Mouse (Mus musculus): ENCODE results near the gene Irak2. TPM values are rescaled to one million over a fixed set of nuclear protein-coding genes. Genes with fewer than 3 reads are reported as not detected.

Gene Irak2
- polyA plus RNA-seq, 1 experiment: 21.3 TPM

- Histone ChIP-seq H3K4me3 (ENCODE audit: insufficient read depth, low read length) (no peak overlapping the region), H3K27ac (ENCODE audit: insufficient read depth, low read length) (no peak overlapping the region), H3K4me1 (ENCODE audit: control insufficient read depth, insufficient read depth, low read length) (no peaks in the 10 kb centered on the region)
- no peak for TF ChIP-seq CTCF (IDR thresholded peaks at IDR 0.05; ENCODE audit: borderline replicate concordance, insufficient read depth, low read length)
These were observed 15.3 kb downstream of the Irak2 start for GRCm38 (mm10) chr6:113653551-113653950.

GRCm38 (mm10) chr6:113654102-113654501, 15.8 kb downstream of the Irak2 start:
- no peak overlapping the region for H3K4me3 ChIP-seq (ENCODE audit: insufficient read depth, low read length)
- H3K4me1 ChIP-seq (ENCODE audit: control insufficient read depth, insufficient read depth, low read length): no peaks in the 10 kb centered on the region

GRCm38 (mm10) chr6:113654753-113655397, 16.6 kb downstream of the Irak2 start:
- Histone ChIP-seq H3K27ac (ENCODE audit: insufficient read depth, low read length) (no peak overlapping the region), H3K4me1 (ENCODE audit: control insufficient read depth, insufficient read depth, low read length) (no peaks in the 10 kb centered on the region), H3K4me3 (ENCODE audit: insufficient read depth, low read length) (no peak overlapping the region)
- TF ChIP-seq CTCF (IDR thresholded peaks at IDR 0.05; ENCODE audit: borderline replicate concordance, insufficient read depth, low read length) (no peak), POLR2A (IDR thresholded peaks at IDR 0.05; ENCODE audit: low read depth, low read length) (no peak)

More at GRCm38 (mm10) chr6:113654102-113654501, 15.8 kb downstream of the Irak2 start:
- no peak overlapping the region for H3K27ac ChIP-seq (ENCODE audit: insufficient read depth, low read length)
- no peak for TF ChIP-seq POLR2A (IDR thresholded peaks at IDR 0.05; ENCODE audit: low read depth, low read length)
- TF ChIP-seq CTCF (IDR thresholded peaks at IDR 0.05; ENCODE audit: borderline replicate concordance, insufficient read depth, low read length): no peak

- Histone ChIP-seq H3K4me3 (ENCODE audit: insufficient read depth, low read length) (no peak overlapping the region), H3K4me1 (ENCODE audit: control insufficient read depth, insufficient read depth, low read length) (no peaks in the 10 kb centered on the region), H3K27ac (ENCODE audit: insufficient read depth, low read length) (no peak overlapping the region)
- TF ChIP-seq POLR2A (IDR thresholded peaks at IDR 0.05; ENCODE audit: low read depth, low read length) (no peak), CTCF (IDR thresholded peaks at IDR 0.05; ENCODE audit: borderline replicate concordance, insufficient read depth, low read length) (no peak)
These were observed 17.2 kb downstream of the Irak2 start for GRCm38 (mm10) chr6:113655475-113655874.

GRCm38 (mm10) chr6:113656847-113657246, 18.6 kb downstream of the Irak2 start:
- Histone ChIP-seq H3K4me3 (ENCODE audit: insufficient read depth, low read length) (no peak overlapping the region), H3K27ac (ENCODE audit: insufficient read depth, low read length) (no peak overlapping the region), H3K4me1 (ENCODE audit: control insufficient read depth, insufficient read depth, low read length) (no peaks in the 10 kb centered on the region)
- TF ChIP-seq POLR2A (IDR thresholded peaks at IDR 0.05; ENCODE audit: low read depth, low read length): no peak
- TF ChIP-seq CTCF (IDR thresholded peaks at IDR 0.05; ENCODE audit: borderline replicate concordance, insufficient read depth, low read length): no peak

GRCm38 (mm10) chr6:113658226-113658625, 20.0 kb downstream of the Irak2 start:
- H3K4me1 ChIP-seq (ENCODE audit: control insufficient read depth, insufficient read depth, low read length): no peaks in the 10 kb centered on the region
- no peak overlapping the region for H3K27ac ChIP-seq (ENCODE audit: insufficient read depth, low read length)
- H3K4me3 ChIP-seq (ENCODE audit: insufficient read depth, low read length): no peak overlapping the region
- TF ChIP-seq CTCF (IDR thresholded peaks at IDR 0.05; ENCODE audit: borderline replicate concordance, insufficient read depth, low read length) (no peak), POLR2A (IDR thresholded peaks at IDR 0.05; ENCODE audit: low read depth, low read length) (no peak)

- Histone ChIP-seq H3K4me3 (ENCODE audit: insufficient read depth, low read length) (no peak overlapping the region), H3K27ac (ENCODE audit: insufficient read depth, low read length) (no peak overlapping the region), H3K4me1 (ENCODE audit: control insufficient read depth, insufficient read depth, low read length) (no peaks in the 10 kb centered on the region)
- no peak for TF ChIP-seq POLR2A (IDR thresholded peaks at IDR 0.05; ENCODE audit: low read depth, low read length)
- TF ChIP-seq CTCF (IDR thresholded peaks at IDR 0.05; ENCODE audit: borderline replicate concordance, insufficient read depth, low read length): no peak
These were observed 21.6 kb downstream of the Irak2 start for GRCm38 (mm10) chr6:113659648-113660491.

GRCm38 (mm10) chr6:113660492-113661352, 22.5 kb downstream of the Irak2 start:
- no peak overlapping the region for H3K27ac ChIP-seq (ENCODE audit: insufficient read depth, low read length)
- H3K4me3 ChIP-seq (ENCODE audit: insufficient read depth, low read length): no peak overlapping the region
- no peaks in the 10 kb centered on the region for H3K4me1 ChIP-seq (ENCODE audit: control insufficient read depth, insufficient read depth, low read length)
- TF ChIP-seq CTCF (IDR thresholded peaks at IDR 0.05; ENCODE audit: borderline replicate concordance, insufficient read depth, low read length): no peak
- TF ChIP-seq POLR2A (IDR thresholded peaks at IDR 0.05; ENCODE audit: low read depth, low read length): no peak

- TF ChIP-seq POLR2A (IDR thresholded peaks at IDR 0.05; ENCODE audit: low read depth, low read length) (no peak), CTCF (IDR thresholded peaks at IDR 0.05; ENCODE audit: borderline replicate concordance, insufficient read depth, low read length) (no peak)
- H3K4me1 ChIP-seq (ENCODE audit: control insufficient read depth, insufficient read depth, low read length): no peaks in the 10 kb centered on the region
- no peak overlapping the region for H3K4me3 ChIP-seq (ENCODE audit: insufficient read depth, low read length)
- no peak overlapping the region for H3K27ac ChIP-seq (ENCODE audit: insufficient read depth, low read length)
These were observed 23.3 kb downstream of the Irak2 start for GRCm38 (mm10) chr6:113661353-113662241.
